Mouse (Mus musculus): ENCODE data around the gene Dlgap3.

DNA sequence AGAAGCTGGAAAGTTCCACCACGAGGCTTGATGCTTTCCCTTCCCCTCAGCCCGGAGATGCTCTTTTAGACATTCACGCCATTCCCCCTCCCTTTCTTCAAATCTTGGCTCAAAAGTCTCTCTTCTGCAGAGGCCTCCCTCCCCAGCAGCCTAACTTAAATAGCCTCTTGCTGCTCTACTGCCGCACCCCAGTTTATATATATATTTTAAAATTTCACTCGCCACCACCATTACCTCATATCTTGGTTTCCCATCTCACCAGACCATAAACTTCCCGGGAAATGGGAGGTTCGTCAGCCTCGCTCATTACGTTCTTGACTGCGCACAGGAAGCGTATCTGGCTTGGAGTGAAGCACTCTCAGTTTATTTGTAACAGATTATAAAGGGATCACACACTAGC, 9.0 kb downstream of the Dlgap3 start:
- TF ChIP-seq POLR2A (IDR thresholded peaks at IDR 0.05; ENCODE audit: low read depth, low read length) (no peak), CTCF (conservative IDR thresholded peaks at IDR 0.05; ENCODE audit: insufficient read depth, insufficient read length, low read depth, low read length) (no peak)
